Mouse (Mus musculus) liver, adult 2 months (tissue): ENCODE data around the gene B3gat3.

ENCODE experiments used
- CTCF ChIP-seq: fragments of 200-500 bp; IDR thresholded peaks from 2 replicates; pipeline ENCODE4 v1.5.1; 2011; ENCODE audit warnings: low read depth, low read length, control low read depth
- POLR2A ChIP-seq: fragments of 200-500 bp; IDR thresholded peaks from 2 replicates; pipeline ENCODE4 v1.6.1; 2011; ENCODE audit warnings: low read length, control low read depth; ENCODE audit not compliant: insufficient read depth; ENCODE audit errors: extremely low read depth

DNA sequence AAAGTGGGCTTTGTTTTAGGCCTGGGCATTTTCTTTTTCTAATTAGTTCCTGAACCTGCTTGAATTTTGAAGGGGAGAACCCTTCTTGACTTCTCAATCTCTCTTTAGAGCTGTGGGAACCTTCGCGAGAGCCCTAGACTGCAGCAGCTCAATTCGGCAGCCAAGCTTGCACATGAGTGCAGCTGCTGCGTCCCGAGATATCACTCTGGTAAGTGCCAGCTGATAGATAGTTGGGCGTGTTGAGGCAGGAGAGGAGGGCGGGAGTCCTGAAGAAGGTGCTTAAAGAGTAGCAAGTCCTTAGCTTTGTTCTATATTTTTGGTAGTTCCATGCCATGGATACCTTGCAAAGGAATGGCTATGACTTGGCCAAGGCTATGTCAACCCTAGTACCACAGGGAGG lies 26.8 kb downstream of the B3gat3 start:
- TF ChIP-seq CTCF = no peak
- no peak for TF ChIP-seq POLR2A
